Mouse (Mus musculus): ENCODE data around the gene Hoxb13. TPM values are rescaled to one million over a fixed set of nuclear protein-coding genes. Genes with fewer than 3 reads are reported as not detected.

The Hoxb13 gene
- total RNA-seq, 2 experiments from 2014 or later: not detected

Other genes starting within 250 kb of the Hoxb13 start
- gene Igf2bp1, start 188.4 kb upstream of the Hoxb13 start, total RNA-seq (2021): under 1 TPM in 1 of 2 experiments, not detected in 1; 0.37 TPM
- gene Gip, start 169.8 kb upstream of the Hoxb13 start, total RNA-seq (2021): not detected
- gene Snf8, start 159.4 kb upstream of the Hoxb13 start, total RNA-seq (2021): 100 to 1,000 TPM; 104 to 106 TPM
- 10 to 100 TPM; 61.9 to 63.1 TPM for gene Ube2z, start 128.9 kb upstream of the Hoxb13 start, total RNA-seq (2021)
- gene Atp5g1, start 118.6 kb upstream of the Hoxb13 start, total RNA-seq (2021): 100 to 1,000 TPM; 349 to 365 TPM
- not detected for gene Calcoco2, start 82.4 kb upstream of the Hoxb13 start, total RNA-seq (2021)
- gene Ttll6, start 60.5 kb upstream of the Hoxb13 start, total RNA-seq (2021): under 1 TPM in 1 of 2 experiments, not detected in 1; 0.12 TPM
- gene Hoxb9, start 77.1 kb downstream of the Hoxb13 start, total RNA-seq (2021): not detected
- not detected for gene Hoxb8, start 87.6 kb downstream of the Hoxb13 start, total RNA-seq (2021)
- gene Hoxb7, start 92.3 kb downstream of the Hoxb13 start, total RNA-seq (2021): not detected
- not detected for gene Hoxb6, start 98.2 kb downstream of the Hoxb13 start, total RNA-seq (2021)
- gene Hoxb5, start 109.0 kb downstream of the Hoxb13 start, total RNA-seq (2021): not detected
- gene Hoxb4, start 124.0 kb downstream of the Hoxb13 start, total RNA-seq (2021): not detected
- gene Hoxb3, start 129.0 kb downstream of the Hoxb13 start, total RNA-seq (2021): not detected
- not detected for gene Hoxb2, start 156.2 kb downstream of the Hoxb13 start, total RNA-seq (2021)
- gene Hoxb1, start 171.4 kb downstream of the Hoxb13 start, total RNA-seq (2021): not detected

Measured in left cerebral cortex, adult 18-20 months (tissue).